Mouse (Mus musculus): ENCODE data around the gene 1700001C19Rik.

1700001C19Rik gene

GRCm38 (mm10) chr17:47474250-47474649 lies 37.1 kb upstream of the 1700001C19Rik start:
- H3K9me3 ChIP-seq (ENCODE audit: low read length) = no peaks in the 10 kb centered on the region
- H3K4me3 ChIP-seq (replicated peaks; ENCODE audit: low read length) = no peak overlapping the region
- H3K36me3 ChIP-seq (ENCODE audit: insufficient read depth, low read length) = no peaks in the 10 kb centered on the region
- TF ChIP-seq NANOG (IDR thresholded peaks at IDR 0.05; ENCODE audit: borderline replicate concordance, low read length) = no peak
- TF ChIP-seq CTCF (conservative IDR thresholded peaks at IDR 0.05; ENCODE audit: low read length) = no peak
- TF ChIP-seq POU5F1 (IDR thresholded peaks at IDR 0.05; ENCODE audit: borderline replicate concordance, low read length) = no peak
- H3K4me1 ChIP-seq (replicated peaks; ENCODE audit: low read depth, low read length) = peaks cover 45% of the 10 kb centered on the region
- peaks cover 7% of the 10 kb centered on the region for H3K27me3 ChIP-seq (ENCODE audit: insufficient read depth, low read length)

DNA sequence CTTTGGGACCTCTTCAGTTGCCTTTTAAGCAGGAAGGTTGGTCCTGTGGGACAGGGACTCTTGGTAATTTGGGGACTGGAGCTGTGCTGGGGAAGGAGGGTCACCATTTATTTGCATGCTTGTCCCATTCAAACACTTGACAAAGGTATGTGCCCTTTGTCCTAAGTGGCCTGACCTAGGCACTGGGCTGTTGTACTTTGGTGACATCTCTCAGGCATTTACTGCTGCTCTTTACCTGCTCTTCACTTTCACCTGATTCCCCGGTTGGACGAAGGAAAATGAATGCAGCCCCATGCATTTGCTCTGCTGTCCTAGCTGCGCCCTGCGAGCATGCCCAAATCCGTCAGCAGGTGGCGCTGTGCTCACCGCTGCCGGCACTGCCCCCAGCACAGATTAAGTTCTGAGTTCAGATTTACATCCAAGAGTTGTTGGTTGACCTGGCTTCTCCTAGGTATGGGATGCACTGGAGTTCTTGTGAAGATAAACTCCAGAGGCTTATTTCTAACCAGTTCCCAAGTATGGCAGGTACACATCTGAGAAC lies 36.3 kb upstream of the 1700001C19Rik start:
- H3K4me1 ChIP-seq (replicated peaks; ENCODE audit: low read depth, low read length) = peaks cover 53% of the 10 kb centered on the region
- peak; percentile 88 for TF ChIP-seq CTCF (conservative IDR thresholded peaks at IDR 0.05; ENCODE audit: low read length)
- TF ChIP-seq NANOG (IDR thresholded peaks at IDR 0.05; ENCODE audit: borderline replicate concordance, low read length) = no peak
- TF ChIP-seq POU5F1 (IDR thresholded peaks at IDR 0.05; ENCODE audit: borderline replicate concordance, low read length) = no peak
- H3K9me3 ChIP-seq (ENCODE audit: low read length) = no peaks in the 10 kb centered on the region
- no peaks in the 10 kb centered on the region for H3K36me3 ChIP-seq (ENCODE audit: insufficient read depth, low read length)
- no peak overlapping the region for H3K4me3 ChIP-seq (replicated peaks; ENCODE audit: low read length)
- peaks cover 14% of the 10 kb centered on the region for H3K27me3 ChIP-seq (ENCODE audit: insufficient read depth, low read length)

DNA sequence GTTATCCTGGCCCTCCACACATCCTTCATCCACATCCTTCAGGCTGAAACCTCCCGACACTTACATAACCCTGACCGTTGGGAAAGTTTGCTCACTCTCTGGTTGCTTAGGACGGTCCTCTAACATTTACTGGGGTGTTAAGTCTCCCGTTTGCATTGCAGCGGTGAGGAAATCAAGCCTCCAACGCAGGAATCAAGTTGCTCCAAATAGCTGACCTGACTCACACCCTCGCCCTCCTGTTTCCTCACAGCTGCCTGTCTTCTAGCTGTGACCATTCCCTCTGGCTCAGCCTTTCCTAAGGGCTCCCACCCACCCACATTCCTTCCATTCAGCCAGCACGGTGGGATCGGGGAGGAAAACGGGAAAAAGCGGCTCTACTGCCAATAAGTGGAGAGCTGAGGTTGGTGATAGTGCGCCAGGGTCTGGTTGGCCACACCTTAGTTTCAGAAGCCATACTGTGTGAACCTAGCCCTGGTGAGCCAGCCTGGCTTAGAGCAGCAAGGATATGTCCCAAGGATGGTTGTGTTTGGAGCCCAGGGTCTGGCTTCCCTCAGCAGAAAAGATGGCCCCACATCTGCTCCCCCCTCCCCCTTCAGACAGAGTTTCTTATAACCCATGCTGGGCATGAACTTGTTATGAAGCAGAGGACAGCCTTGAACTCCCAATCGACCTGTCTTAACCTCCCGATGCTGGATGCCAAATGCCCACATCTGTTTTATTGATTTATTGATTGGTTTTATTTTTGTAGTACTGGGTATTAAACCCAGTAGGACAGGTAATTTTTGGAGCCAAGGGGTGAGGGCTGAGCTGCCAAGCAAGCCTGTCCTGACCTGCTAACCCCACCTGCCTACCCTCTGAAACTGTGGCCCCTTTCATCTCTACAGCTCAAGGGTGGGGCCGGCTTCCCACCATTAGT lies 35.5 kb upstream of the 1700001C19Rik start:
- Histone ChIP-seq H3K9me3 (ENCODE audit: low read length) (no peaks in the 10 kb centered on the region), H3K36me3 (ENCODE audit: insufficient read depth, low read length) (no peaks in the 10 kb centered on the region), H3K27me3 (ENCODE audit: insufficient read depth, low read length) (peaks cover 22% of the 10 kb centered on the region), H3K4me1 (replicated peaks; ENCODE audit: low read depth, low read length) (peaks cover 61% of the 10 kb centered on the region), H3K4me3 (replicated peaks; ENCODE audit: low read length) (peak overlapping the region; percentile 32; the same call in 1 of the 2 replicates)
- TF ChIP-seq NANOG (IDR thresholded peaks at IDR 0.05; ENCODE audit: borderline replicate concordance, low read length) (no peak), POU5F1 (IDR thresholded peaks at IDR 0.05; ENCODE audit: borderline replicate concordance, low read length) (no peak), CTCF (conservative IDR thresholded peaks at IDR 0.05; ENCODE audit: low read length) (no peak)

DNA sequence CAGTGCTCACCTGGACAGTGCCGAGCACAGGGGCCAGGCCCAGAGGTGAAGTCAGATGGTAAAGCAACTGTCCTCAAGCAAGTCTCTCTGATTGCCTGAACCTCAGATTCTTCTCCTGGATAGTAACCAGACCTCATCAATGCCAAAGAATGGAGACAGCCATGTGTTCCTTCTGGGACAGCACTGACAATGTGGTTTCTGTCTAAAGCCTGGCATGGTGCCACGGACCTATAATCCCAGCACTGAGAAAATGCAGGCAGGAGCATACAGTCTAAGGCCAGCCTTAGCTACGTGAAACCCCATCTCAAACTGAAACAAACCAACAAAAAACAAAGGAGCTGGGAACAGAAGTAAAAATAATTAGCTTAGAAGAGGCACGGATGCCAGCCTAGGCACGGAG lies 33.5 kb upstream of the 1700001C19Rik start:
- no peaks in the 10 kb centered on the region for H3K9me3 ChIP-seq (ENCODE audit: low read length)
- no peak overlapping the region for H3K4me3 ChIP-seq (replicated peaks; ENCODE audit: low read length)
- TF ChIP-seq NANOG (IDR thresholded peaks at IDR 0.05; ENCODE audit: borderline replicate concordance, low read length) = no peak
- TF ChIP-seq POU5F1 (IDR thresholded peaks at IDR 0.05; ENCODE audit: borderline replicate concordance, low read length) = no peak
- no peak for TF ChIP-seq CTCF (conservative IDR thresholded peaks at IDR 0.05; ENCODE audit: low read length)
- peaks cover 80% of the 10 kb centered on the region for H3K4me1 ChIP-seq (replicated peaks; ENCODE audit: low read depth, low read length)
- H3K36me3 ChIP-seq (ENCODE audit: insufficient read depth, low read length) = peaks cover 4% of the 10 kb centered on the region; the same call in 1 of the 2 replicates
- H3K27me3 ChIP-seq (ENCODE audit: insufficient read depth, low read length) = peaks cover 41% of the 10 kb centered on the region

DNA sequence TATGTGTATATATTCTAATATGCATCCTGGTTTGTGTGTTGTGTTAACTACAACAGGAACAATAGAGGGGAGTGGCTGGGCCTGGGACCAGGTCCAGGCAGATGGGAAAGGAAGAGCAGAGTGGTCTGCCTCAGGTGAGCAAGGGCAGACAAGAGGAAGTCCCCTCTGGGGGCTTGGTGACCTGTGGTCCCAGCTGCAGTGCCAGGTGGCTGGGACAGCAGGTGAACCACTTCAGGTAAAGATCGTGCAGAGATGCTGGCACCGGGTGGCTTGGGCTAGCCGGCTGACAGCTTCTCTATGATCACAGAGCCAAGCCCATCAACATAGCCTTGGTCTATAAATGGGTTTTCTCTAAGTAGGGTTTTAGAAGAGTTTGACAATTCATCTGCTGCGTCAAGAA lies 32.9 kb upstream of the 1700001C19Rik start:
- H3K4me1 ChIP-seq (replicated peaks; ENCODE audit: low read depth, low read length) = peaks cover 85% of the 10 kb centered on the region
- H3K36me3 ChIP-seq (ENCODE audit: insufficient read depth, low read length) = peaks cover 4% of the 10 kb centered on the region; the same call in 1 of the 2 replicates
- no peak overlapping the region for H3K4me3 ChIP-seq (replicated peaks; ENCODE audit: low read length)
- H3K9me3 ChIP-seq (ENCODE audit: low read length) = no peaks in the 10 kb centered on the region
- TF ChIP-seq CTCF (conservative IDR thresholded peaks at IDR 0.05; ENCODE audit: low read length) (no peak), POU5F1 (IDR thresholded peaks at IDR 0.05; ENCODE audit: borderline replicate concordance, low read length) (no peak), NANOG (IDR thresholded peaks at IDR 0.05; ENCODE audit: borderline replicate concordance, low read length) (no peak)
- peaks cover 46% of the 10 kb centered on the region for H3K27me3 ChIP-seq (ENCODE audit: insufficient read depth, low read length)

DNA sequence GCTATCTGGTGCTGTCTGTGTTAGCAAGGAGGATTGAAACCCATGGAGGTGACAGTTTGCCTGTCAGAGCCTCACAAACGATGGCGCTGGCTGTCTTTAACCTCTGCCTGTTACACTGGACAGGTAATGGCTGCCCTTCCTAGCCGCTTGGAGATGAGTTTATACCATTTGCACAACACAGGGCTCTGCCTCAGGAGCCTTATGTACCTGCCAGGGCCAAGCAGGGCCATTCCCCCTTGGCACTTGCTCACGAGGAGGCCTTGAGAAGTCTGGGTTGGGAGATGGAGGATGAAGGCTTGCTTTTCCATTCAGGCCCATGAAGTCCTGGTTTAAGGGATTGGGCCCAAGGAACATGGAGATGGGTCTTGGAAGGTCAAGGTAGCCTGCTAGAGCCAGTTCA lies 32.5 kb upstream of the 1700001C19Rik start:
- TF ChIP-seq CTCF (conservative IDR thresholded peaks at IDR 0.05; ENCODE audit: low read length) (no peak), POU5F1 (IDR thresholded peaks at IDR 0.05; ENCODE audit: borderline replicate concordance, low read length) (no peak), NANOG (IDR thresholded peaks at IDR 0.05; ENCODE audit: borderline replicate concordance, low read length) (no peak)
- Histone ChIP-seq H3K4me1 (replicated peaks; ENCODE audit: low read depth, low read length) (peaks cover 90% of the 10 kb centered on the region), H3K4me3 (replicated peaks; ENCODE audit: low read length) (no peak overlapping the region), H3K27me3 (ENCODE audit: insufficient read depth, low read length) (peaks cover 51% of the 10 kb centered on the region), H3K9me3 (ENCODE audit: low read length) (no peaks in the 10 kb centered on the region), H3K36me3 (ENCODE audit: insufficient read depth, low read length) (peaks cover 4% of the 10 kb centered on the region; the same call in 1 of the 2 replicates)

- Histone ChIP-seq H3K27me3 (ENCODE audit: insufficient read depth, low read length) (peaks cover 60% of the 10 kb centered on the region), H3K4me1 (replicated peaks; ENCODE audit: low read depth, low read length) (peaks cover 92% of the 10 kb centered on the region), H3K9me3 (ENCODE audit: low read length) (no peaks in the 10 kb centered on the region), H3K36me3 (ENCODE audit: insufficient read depth, low read length) (peaks cover 4% of the 10 kb centered on the region; the same call in 1 of the 2 replicates), H3K4me3 (replicated peaks; ENCODE audit: low read length) (peak overlapping the region; percentile 72)
- no peak for TF ChIP-seq CTCF (conservative IDR thresholded peaks at IDR 0.05; ENCODE audit: low read length)
These were observed 31.3 kb upstream of the 1700001C19Rik start for GRCm38 (mm10) chr17:47468466-47468865.

DNA sequence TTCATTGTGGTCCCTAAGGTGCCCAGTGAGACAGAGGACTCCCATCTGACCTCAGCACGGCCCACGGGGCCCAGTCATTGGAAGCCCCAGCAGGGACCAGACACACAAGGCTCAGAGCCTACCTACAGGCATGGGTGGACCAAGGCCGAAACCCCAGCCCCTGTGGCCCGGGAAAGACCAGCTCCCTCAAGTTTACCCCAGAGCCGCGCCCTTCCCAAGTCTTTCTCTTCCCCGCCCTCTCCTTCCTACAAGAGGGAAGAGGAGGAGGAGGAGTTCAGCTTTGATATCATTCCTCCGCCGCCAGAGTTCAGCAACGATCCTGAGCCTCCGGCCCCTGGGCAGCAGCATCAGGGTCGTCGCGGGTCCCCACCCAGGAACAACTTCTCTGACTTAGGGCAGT lies 30.9 kb upstream of the 1700001C19Rik start:
- Histone ChIP-seq H3K36me3 (ENCODE audit: insufficient read depth, low read length) (peaks cover 4% of the 10 kb centered on the region; the same call in 1 of the 2 replicates), H3K9me3 (ENCODE audit: low read length) (no peaks in the 10 kb centered on the region), H3K27me3 (ENCODE audit: insufficient read depth, low read length) (peaks cover 60% of the 10 kb centered on the region), H3K4me3 (replicated peaks; ENCODE audit: low read length) (peak overlapping the region; percentile 72), H3K4me1 (replicated peaks; ENCODE audit: low read depth, low read length) (peaks cover 92% of the 10 kb centered on the region)
- TF ChIP-seq CTCF (conservative IDR thresholded peaks at IDR 0.05; ENCODE audit: low read length) = no peak
- no peak for TF ChIP-seq POU5F1 (IDR thresholded peaks at IDR 0.05; ENCODE audit: borderline replicate concordance, low read length)
- no peak for TF ChIP-seq NANOG (IDR thresholded peaks at IDR 0.05; ENCODE audit: borderline replicate concordance, low read length)

Data from E14TG2a.4 (cell line).